Mouse (Mus musculus) erythroid progenitor cell, adult 5-6 weeks (primary cell): ENCODE measurements around the gene Cox17. TPM values are rescaled to one million over a fixed set of nuclear protein-coding genes. Genes with fewer than 3 reads are reported as not detected.
"Not testable (repeated sequence)": the region's sequence is repeated elsewhere in the genome, so short reads cannot be mapped to it uniquely, and the experiment has no call there.

Experiments used
- ATAC-seq: replicated peaks from 2 replicates; pipeline ENCODE4 v1.8.0; 2016; ENCODE audit warnings: moderate number of reproducible peaks, mild to moderate bottlenecking, moderate TSS enrichment, inconsistent platforms; ENCODE audit not compliant: poor library complexity, low FRiP score, severe bottlenecking
- total RNA-seq, 2 experiments: library from RNA; stranded (forward) in 1 of 2; stranded (reverse) in 1 of 2; fragments of 150-400 nt in 1 of 2; fragments of 186-747, 209-891 nt in 1 of 2; gene quantifications; 2 replicates each; pipeline versions ENCODE4 v1.2.3 to v1.2.4; 2015 to 2017; ENCODE audit warnings: low replicate concordance in 2 of 2

Gene Cox17
- 157 and 170 TPM in 2 replicates for total RNA-seq (2015; ENCODE audit: low replicate concordance)
- total RNA-seq (2017; ENCODE audit: low replicate concordance) = 196 and 437 TPM in 2 replicates

DNA sequence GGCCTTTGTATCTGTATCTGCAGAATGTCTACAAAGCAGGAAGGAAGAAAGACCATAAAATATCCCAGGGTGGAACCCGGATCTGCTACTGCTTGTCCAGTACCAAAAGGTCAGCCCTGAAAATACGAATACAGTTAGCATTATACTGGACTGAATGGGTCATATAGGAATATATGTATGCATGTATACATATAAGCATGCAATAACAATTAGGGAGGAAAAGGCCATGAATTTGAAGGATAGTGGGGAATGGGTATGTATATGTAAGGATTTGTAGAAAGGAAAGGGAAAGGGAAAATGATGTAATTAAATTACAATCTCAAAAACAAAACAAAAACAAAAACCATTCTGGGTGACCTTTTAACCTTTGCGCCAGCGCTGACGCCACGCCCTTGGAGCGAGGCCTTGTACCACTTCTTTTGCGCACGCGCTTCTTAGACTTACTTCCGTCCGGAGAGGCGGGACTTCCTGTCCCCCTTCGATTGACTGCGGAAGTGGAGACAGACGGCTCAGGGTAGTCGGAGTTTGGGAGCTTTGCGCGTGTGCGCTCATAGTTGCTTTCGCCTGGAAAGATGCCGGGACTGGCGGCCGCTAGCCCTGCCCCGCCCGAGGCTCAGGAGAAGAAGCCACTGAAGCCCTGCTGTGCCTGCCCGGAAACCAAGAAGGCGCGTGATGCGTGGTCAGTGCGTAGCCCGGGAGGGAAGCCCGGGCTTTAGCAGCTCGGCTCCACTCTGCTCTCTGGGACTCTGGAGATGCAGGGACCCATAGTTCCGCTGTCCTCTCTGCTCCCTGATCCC, at the start of gene Cox17, which contains the start of gene Gm21987:
Gene Cox17 (plus strand): TSS at position 463 of the 797 bp plus-strand sequence.
Gene Gm21987 (plus strand): TSS at position 512 of the 797 bp plus-strand sequence.
- peak; percentile 98 for ATAC-seq

DNA sequence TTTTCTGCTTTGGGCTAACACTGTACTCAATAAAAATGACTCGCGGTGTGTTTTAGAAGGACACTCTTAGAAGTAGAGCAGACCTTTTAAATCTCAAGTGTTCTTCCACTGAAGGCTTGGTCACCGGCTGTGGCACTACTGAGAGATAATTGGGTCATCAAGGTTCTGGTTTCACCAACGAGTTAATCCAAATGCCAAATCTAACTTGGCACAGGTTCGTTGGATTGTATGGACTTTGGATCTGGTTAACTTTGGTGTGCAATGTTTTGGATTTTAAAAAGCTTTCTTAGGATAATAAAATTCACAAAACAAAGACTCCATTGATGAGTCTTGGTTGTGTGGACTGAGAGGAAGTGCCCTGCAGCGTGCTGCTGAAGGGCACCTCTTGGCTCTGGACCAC, 48.4 kb upstream of the Cox17 start:
- ATAC-seq = no peak

DNA sequence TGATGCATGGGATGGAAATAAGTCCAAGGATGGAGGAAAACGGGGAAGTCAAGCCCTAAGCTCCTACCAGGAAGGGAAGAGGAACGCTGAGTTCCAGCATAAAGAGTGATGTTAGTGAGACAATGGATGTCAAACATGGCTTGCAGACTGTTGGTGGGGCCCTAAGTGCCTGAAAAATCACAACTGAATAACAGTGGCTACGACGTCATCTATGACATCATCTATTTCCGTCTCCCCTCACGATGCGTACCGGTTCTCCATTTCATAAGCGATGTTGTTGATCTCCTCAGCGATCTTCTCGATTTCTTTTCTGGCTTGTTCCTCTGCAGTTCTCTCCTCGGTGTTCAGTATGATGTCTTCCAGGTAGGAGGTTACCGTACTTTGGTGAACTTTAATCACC, 44.4 kb upstream of the Cox17 start:
- ATAC-seq = no peak

DNA sequence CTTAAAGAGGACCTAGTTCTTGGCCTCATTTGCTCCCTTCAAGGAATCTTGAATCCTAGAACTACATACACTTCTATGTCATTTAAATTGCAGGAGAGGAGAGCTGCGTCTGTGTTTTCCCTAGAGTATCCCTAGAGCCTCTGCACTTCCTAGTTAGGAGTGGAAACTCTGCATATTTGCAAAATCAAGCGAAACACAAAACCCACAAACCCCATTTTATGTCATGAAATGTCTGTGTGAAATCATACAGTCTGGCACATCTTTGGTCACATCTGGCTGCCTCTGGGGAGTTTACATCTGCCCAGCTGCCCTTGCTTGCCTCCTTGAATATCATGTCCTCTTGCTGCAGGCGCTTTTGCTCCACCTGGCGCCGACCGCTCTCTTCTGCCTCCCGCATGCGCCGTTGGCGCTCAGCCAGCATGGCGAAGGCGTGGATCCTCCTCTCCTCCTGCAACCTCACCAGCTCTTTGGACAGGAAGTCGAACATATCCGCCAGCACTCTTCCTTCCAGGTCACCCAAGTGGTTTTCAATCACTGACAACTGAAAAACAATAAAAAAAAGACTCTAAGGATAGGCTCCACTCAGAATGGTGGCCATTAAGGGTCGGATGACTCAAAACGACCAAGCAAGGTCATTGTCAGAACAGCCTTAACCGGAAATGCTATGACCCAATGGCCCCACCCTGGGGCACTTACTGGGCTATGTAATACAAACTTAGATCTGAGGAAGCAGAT, 42.2 kb upstream of the Cox17 start:
- no peak for ATAC-seq

DNA sequence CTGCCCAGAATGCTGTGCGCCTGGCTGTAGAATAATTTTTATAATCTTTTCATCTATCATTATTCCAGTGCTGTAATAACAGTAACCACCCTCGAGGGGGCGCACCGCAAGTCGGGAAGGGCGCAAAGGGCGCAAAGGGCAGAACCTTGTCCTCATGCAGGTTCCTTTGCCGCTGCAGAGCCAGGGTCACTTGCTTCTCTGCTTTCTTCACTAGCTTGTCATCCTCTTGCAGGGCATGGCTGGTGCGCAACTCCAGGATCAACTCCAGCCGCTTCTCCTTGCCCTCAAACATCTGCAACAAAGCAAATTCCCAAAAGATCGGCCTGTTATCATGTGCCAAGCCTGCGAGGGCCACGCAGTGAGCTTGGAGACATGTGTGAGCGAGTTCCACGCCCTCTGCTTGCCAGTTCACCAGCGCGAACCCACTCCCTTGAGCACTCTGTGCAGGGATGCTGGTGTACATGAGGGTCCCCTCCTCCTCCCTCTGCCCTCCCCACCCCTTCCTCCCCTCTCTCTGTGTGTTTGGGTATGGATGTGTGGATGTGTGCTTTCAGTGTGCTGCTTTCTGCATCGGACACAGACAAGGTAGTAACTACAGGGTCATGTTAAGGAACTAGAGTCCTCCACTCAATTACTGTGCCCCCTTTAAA, 40.1 kb upstream of the Cox17 start:
- no peak for ATAC-seq

DNA sequence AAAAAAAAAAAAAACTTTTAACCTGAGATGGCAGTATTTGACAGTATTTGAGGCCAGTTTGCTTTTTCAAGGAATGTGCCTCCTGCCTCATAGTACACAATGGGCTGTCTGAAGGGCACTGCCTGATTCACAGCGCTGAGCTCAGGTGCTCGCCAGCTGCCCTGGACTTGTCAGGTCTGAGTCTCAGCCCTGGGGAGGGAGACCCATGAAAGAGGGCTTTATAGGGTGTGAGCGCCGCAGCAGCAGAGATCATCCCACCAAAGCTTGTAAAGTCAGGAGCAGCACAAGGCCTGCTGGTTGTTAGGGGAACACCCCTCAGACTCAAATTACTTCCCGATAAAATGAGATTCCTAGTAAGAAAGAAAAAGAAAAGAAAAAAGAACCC, 39.6 kb upstream of the Cox17 start:
- no peak for ATAC-seq

DNA sequence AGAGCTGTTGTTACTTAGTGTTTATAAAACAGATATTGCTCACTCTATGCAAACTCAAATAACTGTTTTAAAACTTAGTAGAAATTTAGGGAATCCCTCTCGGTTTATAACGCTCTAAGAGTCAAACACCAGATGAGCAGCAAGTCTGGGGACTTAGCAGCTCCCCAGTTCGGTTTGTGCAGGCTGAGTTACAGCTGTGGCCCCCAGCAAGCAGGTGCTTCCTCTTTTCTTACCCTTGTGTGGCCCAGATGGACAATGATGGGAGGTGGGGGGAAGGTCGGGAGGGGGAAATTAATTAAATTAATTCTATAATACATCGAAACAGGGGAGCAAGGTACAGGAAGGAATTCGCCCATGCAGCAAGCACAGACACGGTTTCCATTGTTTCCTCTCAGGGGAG, 39.1 kb upstream of the Cox17 start:
- ATAC-seq = no peak

DNA sequence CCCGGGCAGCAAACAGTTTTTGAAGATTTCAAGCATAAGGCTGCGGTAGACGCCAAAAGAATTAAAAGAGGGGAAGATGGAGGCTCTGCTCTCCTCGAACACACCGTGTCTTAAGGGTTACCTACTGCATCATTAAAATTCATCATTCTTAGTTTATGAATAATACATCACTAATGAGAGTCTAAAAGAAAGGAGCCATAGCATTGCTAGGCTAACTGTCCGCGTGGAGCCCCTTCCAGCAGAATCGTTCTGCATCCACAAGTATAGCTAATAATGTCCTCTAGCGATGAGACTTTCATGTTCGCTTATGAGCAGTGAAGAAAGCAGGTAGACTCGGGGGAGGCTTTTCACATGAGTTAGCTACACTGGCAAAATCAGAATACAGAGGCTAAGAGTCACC, 38.6 kb upstream of the Cox17 start:
- ATAC-seq = no peak

DNA sequence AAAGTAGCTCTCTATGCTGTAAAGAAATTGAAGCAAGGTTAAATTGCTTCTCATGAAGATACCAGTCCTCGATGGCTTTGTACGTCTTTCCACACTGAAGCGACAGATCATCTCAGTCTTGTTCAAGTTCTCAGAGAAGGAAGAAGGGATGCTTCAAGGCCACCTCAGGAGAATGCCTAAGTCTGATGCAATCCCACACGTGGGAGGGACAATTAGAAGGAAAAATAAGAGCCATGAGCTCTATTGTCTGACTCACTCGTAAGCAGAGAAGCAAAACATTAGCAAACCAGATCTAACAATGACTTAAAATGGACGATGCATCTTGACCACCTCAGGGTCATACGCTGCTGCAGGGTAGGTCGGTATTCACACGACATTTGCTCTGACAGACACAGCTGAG, 28.3 kb upstream of the Cox17 start:
- no peak for ATAC-seq

DNA sequence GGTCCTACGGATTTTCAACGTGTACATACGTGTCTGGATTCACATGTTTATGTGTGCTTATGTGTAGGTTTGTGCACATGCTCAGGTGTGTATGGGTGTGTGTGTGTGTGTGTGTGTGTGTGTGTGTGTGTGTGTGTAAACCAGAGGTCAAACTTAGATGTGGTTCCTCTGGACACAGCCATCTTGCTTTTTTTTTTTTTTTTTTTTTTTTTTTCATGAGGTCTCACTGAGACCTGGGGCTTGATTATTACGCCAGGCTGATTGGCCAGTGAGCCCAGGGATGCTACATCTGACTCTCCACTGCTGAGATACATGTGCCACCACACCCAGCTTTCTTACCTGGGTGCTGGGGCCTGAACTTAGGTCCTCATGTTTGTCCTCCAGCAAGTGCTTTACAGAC, 27.7 kb upstream of the Cox17 start:
- ATAC-seq = no peak

DNA sequence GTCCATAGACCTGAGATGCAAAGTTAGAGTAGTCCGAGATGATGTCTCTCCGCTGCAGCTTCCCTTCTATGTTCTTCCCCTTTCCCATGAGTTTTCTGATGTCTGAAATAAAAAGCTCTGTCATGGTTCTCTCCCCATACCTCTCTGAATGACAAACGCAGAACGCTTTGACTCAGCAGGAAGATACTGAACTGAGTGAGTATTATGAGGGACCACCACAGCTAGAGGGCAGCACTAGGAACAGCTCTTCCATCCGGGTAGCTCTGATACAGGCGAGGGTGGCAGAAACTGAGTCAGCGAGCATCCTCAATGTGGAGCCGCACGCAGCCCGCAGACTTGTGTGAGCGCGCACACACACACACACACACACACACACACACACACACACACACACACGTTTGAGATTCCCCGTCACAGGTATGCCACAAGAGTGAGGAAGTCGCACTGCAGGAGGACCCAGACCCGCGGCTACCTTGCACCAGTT, 25.3 kb upstream of the Cox17 start:
- ATAC-seq = peak; percentile 57

DNA sequence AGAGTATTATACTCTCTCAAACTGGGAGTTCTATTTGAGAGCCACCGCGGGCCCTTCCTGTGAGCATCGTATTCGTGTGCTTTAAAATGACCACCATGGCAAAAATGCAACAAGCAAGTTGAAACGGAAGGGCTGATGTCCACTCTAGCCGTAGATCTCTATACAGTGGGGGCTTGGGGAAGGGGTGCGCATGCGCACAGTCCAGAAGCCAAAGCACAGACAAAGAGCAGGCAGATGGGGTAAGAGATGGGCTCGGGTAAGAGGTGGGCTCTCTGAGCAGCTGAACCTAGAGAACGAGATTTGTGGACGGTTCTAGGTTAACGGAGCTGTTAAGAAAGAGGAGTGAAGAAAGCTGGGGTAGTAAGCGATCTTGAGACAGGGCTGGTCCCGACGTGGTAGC, 22.5 kb upstream of the Cox17 start:
- no peak for ATAC-seq

DNA sequence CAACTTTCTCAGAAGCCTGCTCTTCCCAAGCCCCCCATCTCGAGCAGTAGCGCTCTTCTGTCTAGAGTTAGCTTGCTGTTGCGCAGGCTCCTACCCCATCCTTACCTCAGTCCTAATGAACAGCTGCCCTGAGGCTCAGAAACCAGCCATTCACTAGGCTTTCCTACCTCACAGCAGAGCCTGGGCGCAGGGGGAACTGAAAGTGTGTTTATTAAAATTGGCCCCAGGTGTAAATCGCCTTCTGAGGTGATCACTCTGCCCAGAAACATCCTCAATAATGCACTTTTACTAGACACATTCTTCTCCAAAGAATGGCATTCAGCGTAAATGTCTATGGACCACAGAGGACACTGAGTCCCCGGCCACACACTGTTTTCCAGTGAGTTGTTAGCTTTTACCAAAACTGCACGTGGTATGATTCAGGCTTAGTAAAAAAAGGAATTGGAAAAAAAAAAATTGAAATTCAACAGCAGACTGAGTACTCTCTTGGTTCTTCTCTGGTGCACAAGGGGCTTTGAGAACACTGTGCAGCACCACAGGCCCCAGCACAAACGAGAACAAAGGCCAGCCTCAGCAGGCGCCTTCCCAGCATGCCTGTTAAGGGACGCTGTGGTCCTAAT, 19.9 kb upstream of the Cox17 start:
- ATAC-seq = no peak

DNA sequence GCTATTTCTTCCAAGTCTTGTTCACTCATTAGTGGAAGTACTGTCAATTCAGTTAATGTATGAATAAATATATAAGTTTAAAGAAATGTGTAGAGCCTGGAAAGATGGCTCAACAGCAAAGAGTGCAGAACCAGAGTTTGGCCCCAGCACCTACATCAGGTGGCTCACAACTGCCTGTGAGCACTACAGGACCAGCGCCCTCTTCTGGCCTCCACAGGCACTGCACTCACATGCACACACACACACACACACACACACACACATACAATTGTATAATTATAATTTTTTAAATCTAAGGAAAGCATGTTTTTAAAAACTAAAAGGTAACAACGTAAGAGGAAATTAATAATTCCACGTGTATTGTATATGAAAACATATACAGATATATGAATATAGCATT, 17.5 kb upstream of the Cox17 start:
- ATAC-seq = no peak

DNA sequence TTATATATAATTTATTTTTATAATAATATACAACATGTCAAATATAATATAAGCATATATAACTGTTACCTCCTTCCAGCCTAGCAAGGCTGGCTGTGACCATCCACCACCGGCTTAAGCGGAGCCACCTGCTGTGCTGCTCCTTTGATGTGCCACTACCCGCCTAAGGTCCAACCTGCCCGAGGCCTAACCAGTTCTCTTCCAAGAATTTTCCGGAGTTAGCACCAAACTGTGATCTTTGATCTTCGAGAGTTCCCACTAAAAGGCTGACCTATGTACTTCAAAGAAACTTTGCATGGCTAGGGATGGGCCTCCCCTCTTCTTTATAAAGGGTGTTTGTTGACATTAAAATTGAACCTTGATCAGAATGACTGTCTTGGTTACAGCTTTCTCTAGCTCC, 12.4 kb upstream of the Cox17 start:
- ATAC-seq = no peak

DNA sequence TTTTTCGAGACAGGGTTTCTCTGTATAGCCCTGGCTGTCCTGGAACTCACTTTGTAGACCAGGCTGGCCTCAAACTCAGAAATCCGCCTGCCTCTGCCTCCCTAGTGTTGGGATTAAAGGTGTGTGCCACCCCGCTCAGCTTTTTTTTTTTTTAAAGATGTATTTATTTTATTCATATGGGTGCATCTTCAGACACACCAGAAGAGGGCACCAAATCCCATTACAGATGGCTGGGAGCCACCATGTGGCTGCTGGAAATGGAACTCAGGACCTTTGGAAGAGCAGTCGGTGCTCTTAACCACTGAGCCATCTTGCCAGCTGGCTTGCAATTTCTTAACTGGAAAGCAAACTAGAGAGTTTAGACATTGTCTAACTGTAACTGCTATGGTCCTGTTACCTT, 8.7 kb upstream of the Cox17 start:
- ATAC-seq = not testable (repeated sequence)

DNA sequence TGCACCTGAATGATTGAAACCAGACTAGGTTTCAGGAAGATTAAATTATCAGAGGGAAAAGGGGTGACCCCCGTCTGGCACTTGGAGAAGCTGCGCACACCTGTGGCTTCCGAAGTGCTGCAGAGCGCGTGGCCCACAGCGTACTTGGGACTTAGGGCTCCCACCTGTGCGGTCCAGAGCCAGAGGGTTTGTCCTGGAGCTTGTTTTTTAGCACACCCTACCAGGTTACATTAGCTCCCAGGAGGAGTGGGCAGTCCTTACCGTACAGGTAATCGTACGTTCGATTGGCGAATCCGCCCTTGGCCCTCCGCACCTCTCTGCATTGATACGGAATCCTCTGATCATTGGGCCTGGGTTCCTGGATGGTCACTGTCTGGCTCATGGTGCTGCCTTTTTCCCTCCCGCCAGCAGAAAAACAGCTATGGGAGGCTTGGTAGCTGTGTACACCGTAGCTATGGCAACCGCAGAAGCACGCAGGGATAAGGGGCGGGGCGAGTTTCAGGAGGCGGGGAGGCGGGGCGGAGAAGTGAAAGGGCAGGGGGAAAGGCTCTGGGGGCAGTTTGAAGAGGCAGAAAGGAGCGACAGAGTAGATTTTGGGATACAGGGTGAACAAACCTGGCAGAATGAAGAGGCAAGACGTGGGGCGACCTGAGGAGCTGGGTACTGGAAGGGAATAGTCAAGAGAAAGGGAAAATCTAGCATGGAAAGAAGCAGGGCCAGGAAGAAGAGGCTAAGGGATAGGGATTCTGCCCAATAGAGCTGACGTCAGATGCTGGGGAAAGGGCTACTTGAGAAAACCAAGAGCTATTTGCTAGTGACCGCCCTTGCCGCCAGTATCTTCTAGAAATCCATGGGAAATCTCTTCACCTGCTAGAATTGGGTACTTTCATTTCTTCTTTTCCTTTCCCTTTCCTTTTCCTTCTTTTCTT, 5.1 kb upstream of the Cox17 start, which contains the start of gene Maats1:
Gene Maats1 (minus strand): TSS at position 748 of the 929 bp plus-strand sequence.
- 0 out of 2 replicates have a peak, but pooled peaks have one; percentile 22 for ATAC-seq

DNA sequence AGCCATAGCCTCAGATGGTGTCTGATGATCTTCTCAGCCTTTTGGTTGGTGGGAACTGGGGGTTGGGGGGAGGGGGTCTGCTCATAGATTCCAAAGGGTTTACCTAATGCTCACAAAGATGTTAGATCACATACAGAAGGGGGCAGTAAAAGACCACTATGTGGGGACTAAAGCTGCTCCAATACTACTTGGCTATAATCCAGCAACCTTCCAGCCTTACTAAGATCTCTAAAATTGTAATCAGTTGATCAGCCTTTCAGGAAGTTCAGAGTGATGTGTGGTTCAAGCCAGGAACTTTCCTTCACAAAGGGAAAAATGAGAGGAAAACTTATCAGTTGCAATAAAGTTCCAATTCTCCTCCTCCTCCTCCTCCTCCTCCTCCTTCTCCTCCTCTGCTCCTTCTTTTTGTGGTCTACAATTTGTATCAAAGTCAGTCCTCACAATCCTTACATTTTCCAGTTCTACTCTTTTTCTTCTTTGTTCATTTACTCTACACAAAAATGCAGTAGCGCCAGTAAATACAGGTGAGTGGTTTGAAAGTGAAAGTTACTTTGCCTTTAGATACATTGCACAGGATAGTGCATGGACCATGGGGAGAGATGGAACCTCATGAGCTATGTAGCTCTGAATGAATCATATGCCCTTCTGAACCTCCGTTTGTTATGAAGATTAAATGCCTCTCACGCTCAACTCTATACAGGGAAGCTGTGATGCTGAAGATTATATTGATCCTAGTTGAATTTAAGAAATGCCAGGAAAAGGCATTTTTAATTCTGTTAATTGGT, 1.7 kb upstream of the Cox17 start:
- ATAC-seq = no peak
